Mouse (Mus musculus): Measurements from ENCODE around the gene Anks1b. TPM values are rescaled to one million over a fixed set of nuclear protein-coding genes. Genes with fewer than 3 reads are reported as not detected.

The Anks1b gene
- polyA plus RNA-seq, 1 experiment from 2014 or later: 1.9 TPM

GRCm38 (mm10) chr10:90043287-90043686 is 170.0 kb downstream of the Anks1b start:
- H3K9ac ChIP-seq (ENCODE audit: low read depth, low read length): no peak overlapping the region
- H3K4me1 ChIP-seq (replicated peaks; ENCODE audit: control insufficient read depth, insufficient read depth, low read length): no peaks in the 10 kb centered on the region
- no peak overlapping the region for H3K4me3 ChIP-seq (ENCODE audit: low read depth, low read length)
- ATAC-seq: no peak
- H3K27ac ChIP-seq (ENCODE audit: low read depth, low read length): no peak overlapping the region
- no peaks in the 10 kb centered on the region for H3K9me3 ChIP-seq (ENCODE audit: control insufficient read depth)
- H3K4me2 ChIP-seq (replicated peaks; ENCODE audit: low read depth): no peak overlapping the region
- 17% methylated on average over 5 of the region's 5 CpGs for WGBS
- H3K36me3 ChIP-seq (ENCODE audit: control insufficient read depth, insufficient read depth): no peaks in the 10 kb centered on the region
- TF ChIP-seq CTCF (IDR thresholded peaks at IDR 0.05; ENCODE audit: low read depth): peak; percentile 42
- H3K27me3 ChIP-seq (replicated peaks; ENCODE audit: control insufficient read depth, insufficient read depth, low read length): no peaks in the 10 kb centered on the region

DNA sequence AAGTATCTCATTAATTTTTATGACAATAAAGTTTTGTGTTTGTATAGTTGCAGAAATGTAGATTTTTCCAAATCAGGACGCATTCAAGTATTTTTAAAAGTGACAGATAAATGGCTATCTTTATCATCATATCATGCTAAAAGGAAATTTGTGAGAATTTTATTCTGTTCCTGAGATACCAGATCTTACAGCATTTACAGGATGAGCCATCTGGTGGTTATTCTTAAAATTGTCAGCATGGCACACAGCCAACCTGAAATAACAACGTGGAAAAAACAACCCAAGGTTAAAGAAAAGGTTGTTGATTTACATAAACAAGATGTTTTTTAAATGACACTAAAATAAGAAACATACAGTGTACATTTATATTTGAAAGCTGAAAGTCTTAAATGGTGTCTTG is 170.5 kb downstream of the Anks1b start:
- no peak overlapping the region for H3K9ac ChIP-seq (ENCODE audit: low read depth, low read length)
- ATAC-seq: no peak

DNA sequence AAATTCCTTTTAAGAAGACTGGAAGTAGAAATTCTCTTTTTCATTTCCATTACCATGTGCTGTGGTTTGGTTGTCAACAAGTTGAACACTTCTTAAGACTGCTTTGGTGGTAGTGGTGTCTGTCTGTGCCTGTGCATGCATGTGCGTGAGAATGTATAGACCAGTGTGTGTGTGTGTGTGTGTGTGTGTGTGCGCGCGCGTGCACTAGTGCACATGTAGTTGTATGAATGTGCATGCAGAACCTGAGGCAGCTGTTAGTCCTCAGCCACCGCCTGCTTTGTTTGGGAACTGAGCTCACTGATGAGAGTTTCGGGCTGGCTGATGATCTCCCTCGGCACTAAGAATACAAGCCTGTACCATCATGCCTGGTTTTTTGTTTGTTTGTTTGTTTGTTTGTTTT is 170.9 kb downstream of the Anks1b start:
- H3K4me2 ChIP-seq (replicated peaks; ENCODE audit: low read depth): no peak overlapping the region
- no peaks in the 10 kb centered on the region for H3K4me1 ChIP-seq (replicated peaks; ENCODE audit: control insufficient read depth, insufficient read depth, low read length)
- H3K36me3 ChIP-seq (ENCODE audit: control insufficient read depth, insufficient read depth): no peaks in the 10 kb centered on the region
- WGBS: 84% methylated on average over 8 of the region's 8 CpGs
- H3K4me3 ChIP-seq (ENCODE audit: low read depth, low read length): no peak overlapping the region
- no peak overlapping the region for H3K27ac ChIP-seq (ENCODE audit: low read depth, low read length)
- no peaks in the 10 kb centered on the region for H3K9me3 ChIP-seq (ENCODE audit: control insufficient read depth)
- ATAC-seq: no peak
- no peak overlapping the region for H3K9ac ChIP-seq (ENCODE audit: low read depth, low read length)
- no peak for TF ChIP-seq CTCF (IDR thresholded peaks at IDR 0.05; ENCODE audit: low read depth)
- no peaks in the 10 kb centered on the region for H3K27me3 ChIP-seq (replicated peaks; ENCODE audit: control insufficient read depth, insufficient read depth, low read length)

More for the DNA sequence above, 170.5 kb downstream of the Anks1b start:
- TF ChIP-seq CTCF (IDR thresholded peaks at IDR 0.05; ENCODE audit: low read depth): peak; percentile 45
- Histone ChIP-seq H3K4me1 (replicated peaks; ENCODE audit: control insufficient read depth, insufficient read depth, low read length) (no peaks in the 10 kb centered on the region), H3K4me2 (replicated peaks; ENCODE audit: low read depth) (no peak overlapping the region), H3K36me3 (ENCODE audit: control insufficient read depth, insufficient read depth) (no peaks in the 10 kb centered on the region), H3K9me3 (ENCODE audit: control insufficient read depth) (no peaks in the 10 kb centered on the region), H3K27me3 (replicated peaks; ENCODE audit: control insufficient read depth, insufficient read depth, low read length) (no peaks in the 10 kb centered on the region), H3K4me3 (ENCODE audit: low read depth, low read length) (no peak overlapping the region), H3K27ac (ENCODE audit: low read depth, low read length) (no peak overlapping the region)
- 46% methylated on average over 2 of the region's 2 CpGs for WGBS

DNA sequence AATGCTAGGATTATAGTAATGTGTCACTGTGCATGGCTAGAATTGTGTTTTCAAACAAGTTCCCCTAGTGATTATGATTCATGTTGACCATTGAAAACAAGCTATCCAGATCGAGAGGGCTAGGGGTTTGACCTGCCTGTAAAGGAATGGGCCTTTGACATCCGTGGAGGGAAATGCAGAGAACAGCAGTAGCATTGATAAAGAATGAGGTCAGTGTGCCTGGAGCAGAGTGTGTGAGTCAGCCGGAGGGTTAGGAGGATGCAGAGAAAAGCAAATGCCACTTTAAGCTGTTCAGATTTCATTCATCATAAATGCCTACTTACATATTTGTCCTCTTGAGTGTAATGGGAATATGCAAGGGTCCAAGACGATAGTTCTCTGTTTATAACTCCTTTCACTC is 195.3 kb downstream of the Anks1b start:
- Histone ChIP-seq H3K27me3 (replicated peaks; ENCODE audit: control insufficient read depth, insufficient read depth, low read length) (no peaks in the 10 kb centered on the region), H3K4me3 (ENCODE audit: low read depth, low read length) (no peak overlapping the region), H3K4me1 (replicated peaks; ENCODE audit: control insufficient read depth, insufficient read depth, low read length) (no peaks in the 10 kb centered on the region), H3K4me2 (replicated peaks; ENCODE audit: low read depth) (no peak overlapping the region), H3K27ac (ENCODE audit: low read depth, low read length) (no peak overlapping the region), H3K9ac (ENCODE audit: low read depth, low read length) (no peak overlapping the region), H3K9me3 (ENCODE audit: control insufficient read depth) (no peaks in the 10 kb centered on the region), H3K36me3 (ENCODE audit: control insufficient read depth, insufficient read depth) (no peaks in the 10 kb centered on the region)
- WGBS: 66% methylated on average over 4 of the region's 4 CpGs
- no peak for TF ChIP-seq CTCF (IDR thresholded peaks at IDR 0.05; ENCODE audit: low read depth)
- ATAC-seq: no peak

DNA sequence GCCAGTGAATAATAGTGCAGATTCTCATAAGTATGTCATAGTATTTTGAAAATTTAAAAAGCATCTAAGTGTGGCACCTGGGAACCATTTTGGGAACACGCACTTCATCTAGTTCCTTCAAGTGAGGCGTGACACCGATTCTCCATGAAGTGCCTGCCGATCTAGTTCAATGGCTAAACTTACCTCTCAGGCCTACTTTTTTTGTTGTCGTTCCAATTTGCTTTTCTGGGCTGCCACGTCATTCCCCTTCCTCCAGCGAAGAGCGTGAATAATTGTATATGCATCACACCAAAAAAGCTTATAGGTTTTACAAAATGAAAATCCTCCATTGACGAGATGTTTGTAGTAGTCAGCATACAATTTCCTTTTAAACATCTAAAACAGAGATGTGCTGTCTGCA is 204.6 kb downstream of the Anks1b start:
- H3K27ac ChIP-seq (ENCODE audit: low read depth, low read length): no peak overlapping the region
- no peaks in the 10 kb centered on the region for H3K4me1 ChIP-seq (replicated peaks; ENCODE audit: control insufficient read depth, insufficient read depth, low read length)
- no peak overlapping the region for H3K4me2 ChIP-seq (replicated peaks; ENCODE audit: low read depth)
- H3K9me3 ChIP-seq (ENCODE audit: control insufficient read depth): no peaks in the 10 kb centered on the region
- 89% methylated on average over 9 of the region's 9 CpGs for WGBS
- no peak overlapping the region for H3K4me3 ChIP-seq (ENCODE audit: low read depth, low read length)
- no peaks in the 10 kb centered on the region for H3K27me3 ChIP-seq (replicated peaks; ENCODE audit: control insufficient read depth, insufficient read depth, low read length)
- no peaks in the 10 kb centered on the region for H3K36me3 ChIP-seq (ENCODE audit: control insufficient read depth, insufficient read depth)
- H3K9ac ChIP-seq (ENCODE audit: low read depth, low read length): no peak overlapping the region
- no peak for ATAC-seq
- no peak for TF ChIP-seq CTCF (IDR thresholded peaks at IDR 0.05; ENCODE audit: low read depth)

DNA sequence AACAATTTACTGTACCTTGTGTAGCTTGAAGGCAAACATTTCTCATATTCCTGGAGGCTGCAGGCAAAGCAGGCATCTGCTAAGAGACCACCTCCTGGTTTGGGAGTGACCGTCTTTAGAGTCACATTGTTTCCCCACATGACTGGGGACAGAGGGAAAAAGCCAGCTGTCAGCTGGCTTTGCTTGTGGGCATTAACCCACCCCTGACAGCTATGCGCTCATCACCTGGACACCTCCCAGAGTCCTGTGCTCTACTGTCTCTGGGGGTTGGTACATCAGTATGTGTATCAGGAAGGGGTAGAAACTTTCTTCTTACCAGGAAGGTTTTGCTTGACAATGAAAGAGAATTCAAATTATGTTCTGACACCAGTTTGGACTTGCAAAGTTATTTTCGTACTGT is 207.8 kb downstream of the Anks1b start:
- ATAC-seq: no peak
- no peak overlapping the region for H3K27ac ChIP-seq (ENCODE audit: low read depth, low read length)
- no peaks in the 10 kb centered on the region for H3K27me3 ChIP-seq (replicated peaks; ENCODE audit: control insufficient read depth, insufficient read depth, low read length)
- H3K9ac ChIP-seq (ENCODE audit: low read depth, low read length): no peak overlapping the region
- H3K36me3 ChIP-seq (ENCODE audit: control insufficient read depth, insufficient read depth): no peaks in the 10 kb centered on the region
- no peaks in the 10 kb centered on the region for H3K9me3 ChIP-seq (ENCODE audit: control insufficient read depth)
- TF ChIP-seq CTCF (IDR thresholded peaks at IDR 0.05; ENCODE audit: low read depth): no peak
- no peak overlapping the region for H3K4me3 ChIP-seq (ENCODE audit: low read depth, low read length)
- WGBS: 51% methylated on average over 3 of the region's 3 CpGs
- no peak overlapping the region for H3K4me2 ChIP-seq (replicated peaks; ENCODE audit: low read depth)
- no peaks in the 10 kb centered on the region for H3K4me1 ChIP-seq (replicated peaks; ENCODE audit: control insufficient read depth, insufficient read depth, low read length)

- no peaks in the 10 kb centered on the region for H3K36me3 ChIP-seq (ENCODE audit: control insufficient read depth, insufficient read depth)
- no peaks in the 10 kb centered on the region for H3K4me1 ChIP-seq (replicated peaks; ENCODE audit: control insufficient read depth, insufficient read depth, low read length)
- H3K27me3 ChIP-seq (replicated peaks; ENCODE audit: control insufficient read depth, insufficient read depth, low read length): no peaks in the 10 kb centered on the region
- TF ChIP-seq CTCF (IDR thresholded peaks at IDR 0.05; ENCODE audit: low read depth): peak; percentile 68
- H3K27ac ChIP-seq (ENCODE audit: low read depth, low read length): no peak overlapping the region
- 20% methylated on average over 7 of the region's 7 CpGs for WGBS
- H3K4me3 ChIP-seq (ENCODE audit: low read depth, low read length): no peak overlapping the region
- no peak overlapping the region for H3K4me2 ChIP-seq (replicated peaks; ENCODE audit: low read depth)
- no peaks in the 10 kb centered on the region for H3K9me3 ChIP-seq (ENCODE audit: control insufficient read depth)
- no peak overlapping the region for H3K9ac ChIP-seq (ENCODE audit: low read depth, low read length)
- ATAC-seq: no peak
These were observed 208.3 kb downstream of the Anks1b start for GRCm38 (mm10) chr10:90081630-90082029.

All from intestine, postnatal 0 days (tissue).